Mouse (Mus musculus): ENCODE data around the gene Lect2. TPM values are rescaled to one million over a fixed set of nuclear protein-coding genes. Genes with fewer than 3 reads are reported as not detected.
A peak's percentile ranks its signal among the peaks of the same experiment; 100 is the strongest.

Lect2 gene
- polyA plus RNA-seq, 1 experiment from 2014 or later: 93.6 TPM

GRCm38 (mm10) chr13:56563075-56563474 lies 14.8 kb upstream of the Lect2 start:
- DNase-seq: peak; percentile 50

GRCm38 (mm10) chr13:56561129-56561528 lies 12.8 kb upstream of the Lect2 start:
- no peak for TF ChIP-seq CTCF (IDR thresholded peaks at IDR 0.05; ENCODE audit: low read depth)
- no peak for TF ChIP-seq EP300 (IDR thresholded peaks at IDR 0.05; ENCODE audit: low read depth)

More at GRCm38 (mm10) chr13:56563075-56563474, 14.8 kb upstream of the Lect2 start:
- Histone ChIP-seq H3K36me3 (replicated peaks; ENCODE audit: insufficient read depth, low read length) (no peaks in the 10 kb centered on the region), H3K4me2 (ENCODE audit: low read depth, low read length) (no peak overlapping the region), H3K9ac (replicated peaks) (no peak overlapping the region), H3K27me3 (ENCODE audit: insufficient read depth, low read length) (no peaks in the 10 kb centered on the region), H3K4me1 (ENCODE audit: insufficient read depth) (peaks cover 7% of the 10 kb centered on the region; the same call in 1 of the 2 replicates), H3K9me3 (ENCODE audit: low read length) (no peaks in the 10 kb centered on the region), H3K4me3 (ENCODE audit: low read depth, low read length) (no peak overlapping the region), H3K27ac (ENCODE audit: low read depth) (no peak overlapping the region)
- no peak for ATAC-seq
- TF ChIP-seq EP300 (IDR thresholded peaks at IDR 0.05; ENCODE audit: low read depth) (no peak), CTCF (IDR thresholded peaks at IDR 0.05; ENCODE audit: low read depth) (peak; percentile 70)
- whole genome bisulfite sequencing (ENCODE audit: insufficient replicate concordance): 32% methylated on average over 6 of the region's 6 CpGs

GRCm38 (mm10) chr13:56559841-56560370 lies 11.6 kb upstream of the Lect2 start:
- TF ChIP-seq CTCF (IDR thresholded peaks at IDR 0.05; ENCODE audit: low read depth) (no peak), EP300 (IDR thresholded peaks at IDR 0.05; ENCODE audit: low read depth) (no peak)
- H3K27ac ChIP-seq (ENCODE audit: low read depth): 0 out of 2 replicates have a peak overlapping the region, but pooled peaks have one; percentile 60
- no peak overlapping the region for H3K9ac ChIP-seq (replicated peaks)
- no peaks in the 10 kb centered on the region for H3K36me3 ChIP-seq (replicated peaks; ENCODE audit: insufficient read depth, low read length)
- H3K27me3 ChIP-seq (ENCODE audit: insufficient read depth, low read length): no peaks in the 10 kb centered on the region
- no peak overlapping the region for H3K4me3 ChIP-seq (ENCODE audit: low read depth, low read length)
- ATAC-seq (no peak), DNase-seq (no peak)
- H3K4me2 ChIP-seq (ENCODE audit: low read depth, low read length): no peak overlapping the region
- H3K9me3 ChIP-seq (ENCODE audit: low read length): no peaks in the 10 kb centered on the region
- WGBS (ENCODE audit: insufficient replicate concordance): 60% methylated on average over 6 of the region's 6 CpGs
- peaks cover 7% of the 10 kb centered on the region; the same call in 1 of the 2 replicates for H3K4me1 ChIP-seq (ENCODE audit: insufficient read depth)

More at GRCm38 (mm10) chr13:56561129-56561528, 12.8 kb upstream of the Lect2 start:
- H3K9me3 ChIP-seq (ENCODE audit: low read length): no peaks in the 10 kb centered on the region
- no peak overlapping the region for H3K4me3 ChIP-seq (ENCODE audit: low read depth, low read length)
- no peaks in the 10 kb centered on the region for H3K27me3 ChIP-seq (ENCODE audit: insufficient read depth, low read length)
- peak overlapping the region; percentile 49; the same call in 1 of the 2 replicates for H3K27ac ChIP-seq (ENCODE audit: low read depth)
- H3K4me1 ChIP-seq (ENCODE audit: insufficient read depth): peaks cover 7% of the 10 kb centered on the region; the same call in 1 of the 2 replicates
- ATAC-seq (peak; percentile 71), DNase-seq (peak; percentile 53)
- H3K36me3 ChIP-seq (replicated peaks; ENCODE audit: insufficient read depth, low read length): no peaks in the 10 kb centered on the region
- no peak overlapping the region for H3K9ac ChIP-seq (replicated peaks)
- WGBS (ENCODE audit: insufficient replicate concordance): 61% methylated on average over 8 of the region's 8 CpGs
- H3K4me2 ChIP-seq (ENCODE audit: low read depth, low read length): no peak overlapping the region

GRCm38 (mm10) chr13:56558811-56559210 lies 10.5 kb upstream of the Lect2 start:
- DNase-seq (peak; percentile 30), ATAC-seq (peak; percentile 88)
- H3K4me3 ChIP-seq (ENCODE audit: low read depth, low read length): no peak overlapping the region
- 36% methylated on average over 3 of the region's 3 CpGs for WGBS (ENCODE audit: insufficient replicate concordance)
- peak overlapping the region; percentile 78 for H3K27ac ChIP-seq (ENCODE audit: low read depth)
- no peaks in the 10 kb centered on the region for H3K27me3 ChIP-seq (ENCODE audit: insufficient read depth, low read length)
- H3K4me1 ChIP-seq (ENCODE audit: insufficient read depth): peaks cover 7% of the 10 kb centered on the region; the same call in 1 of the 2 replicates
- no peak overlapping the region for H3K9ac ChIP-seq (replicated peaks)
- no peak overlapping the region for H3K4me2 ChIP-seq (ENCODE audit: low read depth, low read length)
- TF ChIP-seq CTCF (IDR thresholded peaks at IDR 0.05; ENCODE audit: low read depth): no peak
- TF ChIP-seq EP300 (IDR thresholded peaks at IDR 0.05; ENCODE audit: low read depth): peak; percentile 36; the same call in 1 of the 2 replicates
- H3K36me3 ChIP-seq (replicated peaks; ENCODE audit: insufficient read depth, low read length): no peaks in the 10 kb centered on the region
- H3K9me3 ChIP-seq (ENCODE audit: low read length): no peaks in the 10 kb centered on the region

GRCm38 (mm10) chr13:56556701-56557100 lies 8.4 kb upstream of the Lect2 start:
- no peak overlapping the region for H3K4me3 ChIP-seq (ENCODE audit: low read depth, low read length)
- H3K27me3 ChIP-seq (ENCODE audit: insufficient read depth, low read length): no peaks in the 10 kb centered on the region
- TF ChIP-seq EP300 (IDR thresholded peaks at IDR 0.05; ENCODE audit: low read depth): no peak
- no peak for TF ChIP-seq CTCF (IDR thresholded peaks at IDR 0.05; ENCODE audit: low read depth)
- no peaks in the 10 kb centered on the region for H3K36me3 ChIP-seq (replicated peaks; ENCODE audit: insufficient read depth, low read length)
- H3K27ac ChIP-seq (ENCODE audit: low read depth): no peak overlapping the region
- no peaks in the 10 kb centered on the region for H3K9me3 ChIP-seq (ENCODE audit: low read length)
- H3K4me1 ChIP-seq (ENCODE audit: insufficient read depth): peaks cover 7% of the 10 kb centered on the region; the same call in 1 of the 2 replicates
- ATAC-seq (no peak), DNase-seq (no peak)
- WGBS (ENCODE audit: insufficient replicate concordance): 61% methylated on average over 3 of the region's 3 CpGs
- H3K4me2 ChIP-seq (ENCODE audit: low read depth, low read length): no peak overlapping the region
- H3K9ac ChIP-seq (replicated peaks): no peak overlapping the region

GRCm38 (mm10) chr13:56555957-56556356 lies 7.7 kb upstream of the Lect2 start:
- Histone ChIP-seq H3K4me1 (ENCODE audit: insufficient read depth) (peaks cover 5% of the 10 kb centered on the region; the same call in 1 of the 2 replicates), H3K36me3 (replicated peaks; ENCODE audit: insufficient read depth, low read length) (no peaks in the 10 kb centered on the region), H3K4me3 (ENCODE audit: low read depth, low read length) (no peak overlapping the region), H3K27ac (ENCODE audit: low read depth) (no peak overlapping the region), H3K4me2 (ENCODE audit: low read depth, low read length) (no peak overlapping the region), H3K9me3 (ENCODE audit: low read length) (no peaks in the 10 kb centered on the region), H3K27me3 (ENCODE audit: insufficient read depth, low read length) (no peaks in the 10 kb centered on the region), H3K9ac (replicated peaks) (no peak overlapping the region)
- TF ChIP-seq CTCF (IDR thresholded peaks at IDR 0.05; ENCODE audit: low read depth) (peak; percentile 58), EP300 (IDR thresholded peaks at IDR 0.05; ENCODE audit: low read depth) (no peak)
- peak; percentile 29; the same call in 1 of the 2 replicates for ATAC-seq
- DNase-seq: peak; percentile 35
- WGBS (ENCODE audit: insufficient replicate concordance): 0% methylated on average over 1 of the region's 1 CpGs

All from liver, postnatal 0 days (tissue).